Mouse (Mus musculus): ENCODE results near the gene Hpse2. TPM values are rescaled to one million over a fixed set of nuclear protein-coding genes. Genes with fewer than 3 reads are reported as not detected.

The Hpse2 gene
- total RNA-seq (2023): not detected

DNA sequence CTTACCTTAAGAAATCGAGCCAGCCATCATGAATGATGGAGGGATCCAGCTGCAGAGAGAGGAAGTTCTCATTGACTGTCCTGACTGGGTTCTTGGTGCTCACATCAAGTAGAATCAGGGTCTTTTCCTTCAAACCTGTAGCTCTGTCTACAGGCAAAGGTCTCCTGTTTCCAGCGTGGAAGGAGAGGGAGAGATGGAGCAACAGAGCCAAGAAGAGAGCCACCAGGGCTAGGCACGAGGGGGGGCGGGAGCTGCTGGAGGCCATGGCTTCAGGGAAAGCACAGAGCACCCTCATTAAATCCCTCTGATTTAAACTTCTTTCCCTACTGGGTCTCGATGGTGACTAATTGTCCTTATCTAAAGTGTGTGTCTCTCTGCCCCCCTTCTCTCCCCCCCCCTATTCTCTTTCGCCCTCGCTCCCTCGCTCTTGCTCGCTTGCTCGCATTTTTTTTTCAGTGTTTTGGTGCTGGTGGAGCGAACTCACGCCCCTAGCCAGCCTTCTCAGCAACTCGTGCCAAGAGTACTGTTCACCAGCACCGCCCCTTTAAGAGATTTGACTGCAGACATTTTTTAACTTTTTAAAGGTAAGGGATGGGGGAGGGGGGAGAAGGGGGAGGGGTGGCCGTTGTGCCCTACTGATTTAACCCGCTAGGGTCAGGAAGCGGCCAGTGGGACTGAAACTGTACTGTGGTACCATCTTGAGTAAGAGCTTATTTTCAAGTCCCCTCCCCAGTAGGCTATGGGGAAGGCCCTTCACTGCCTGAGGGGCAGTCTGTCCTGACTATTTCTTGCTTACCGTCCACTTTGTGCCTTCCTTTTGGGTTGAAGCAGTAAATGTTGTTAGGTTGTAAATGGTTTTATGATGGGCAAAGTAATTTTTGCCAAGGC, at the start of gene Hpse2:
Gene Hpse2 (minus strand): TSS at position 339 of the 888 bp plus-strand sequence.

DNA sequence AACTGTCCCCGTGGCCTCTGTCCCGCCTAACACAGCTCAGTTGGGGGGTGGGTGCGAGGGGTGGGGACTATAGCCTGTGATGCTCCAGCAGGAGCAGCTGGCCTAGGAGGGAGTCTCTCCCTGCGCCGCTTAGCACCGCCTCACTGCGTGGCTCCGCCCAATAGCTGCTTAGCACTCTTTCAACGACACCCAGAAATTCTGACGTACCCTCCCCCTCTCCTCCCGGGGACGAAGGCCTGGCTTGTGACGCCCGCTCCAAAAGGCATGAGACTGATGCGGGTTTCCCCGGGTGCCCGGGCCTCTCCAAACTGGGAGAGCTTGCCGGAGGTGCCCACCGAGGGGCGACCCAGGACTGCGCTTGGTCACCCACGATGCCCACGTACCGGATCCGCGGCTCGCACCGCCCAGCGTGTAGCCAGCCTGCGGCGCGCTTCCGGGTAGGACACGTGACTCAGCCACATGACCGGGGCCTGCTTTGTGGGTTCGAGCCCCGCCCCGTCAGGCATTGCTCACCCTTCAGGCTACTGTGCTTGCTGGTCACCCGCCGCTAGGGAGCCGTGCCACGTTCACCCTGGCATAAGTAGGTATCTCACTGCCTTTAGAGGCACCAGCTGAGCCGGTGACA, 608.5 kb downstream of the Hpse2 start, which contains the start of gene Hps1:
Gene Hps1 (minus strand): TSS at position 448 of the 625 bp plus-strand sequence.

DNA sequence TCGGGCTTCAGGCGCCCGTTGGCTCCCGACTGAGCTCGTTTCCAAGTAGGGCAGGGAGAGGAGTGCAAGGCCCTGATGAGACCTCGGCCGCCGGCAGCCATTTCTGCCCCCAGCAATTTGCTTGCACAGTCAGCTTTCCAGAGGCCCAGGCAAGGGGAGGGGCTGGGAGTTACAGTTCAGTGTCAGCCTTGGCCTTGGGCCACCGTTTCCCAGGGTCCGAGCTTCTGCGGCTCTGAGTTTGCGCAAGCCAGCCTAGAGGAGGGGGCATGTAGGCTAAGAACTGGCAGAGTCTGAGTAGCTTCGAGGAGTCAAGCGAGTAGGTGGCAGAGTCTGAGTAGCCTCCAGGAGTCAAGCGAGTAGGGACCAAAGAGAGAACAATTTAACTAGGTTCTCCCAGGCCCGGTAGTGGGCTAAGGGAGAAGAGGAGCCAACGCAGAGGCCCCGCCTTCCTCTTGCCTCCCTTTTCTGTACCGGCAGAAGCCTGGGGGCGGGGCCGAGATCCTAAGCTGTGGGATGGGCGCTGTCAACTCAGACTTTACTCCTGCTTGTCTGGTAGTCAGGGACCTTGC, 635.7 kb downstream of the Hpse2 start, which contains the start of gene Pyroxd2:
Gene Pyroxd2 (minus strand): TSS at position 413 of the 569 bp plus-strand sequence.

Other genes starting within 250 kb of the Hpse2 start
- gene Cnnm1, start 52.1 kb upstream of the Hpse2 start, total RNA-seq (2023): not detected
- 124 TPM for gene Got1, start 136.2 kb upstream of the Hpse2 start, total RNA-seq (2023)
- not detected for gene Nkx2-3, start 224.0 kb upstream of the Hpse2 start, total RNA-seq (2023)